In genomic region chr7:17062389-17062788, GRCm38 (mm10) we compare ENCODE assay signal across 8 mouse cellular contexts. TPM values are rescaled to one million over a fixed set of nuclear protein-coding genes. Genes with fewer than 3 reads are reported as not detected.
DNase-seq lines count a peak whose midpoint lies in the region; ATAC-seq and TF ChIP-seq lines count a peak whose summit lies in the region.

TSS of gene Hif3a (minus strand) at chr7:17062427.

- H3K27me3 ChIP-seq in megakaryocyte, embryonic 14.5 days (replicated peaks), result peaks cover 12% of the 10 kb centered on the region
- H3K27me3 ChIP-seq in forebrain, embryonic 10.5 days (ENCODE audit: poor library complexity, severe bottlenecking), result peaks cover 32% of the 10 kb centered on the region
- no peaks in the 10 kb centered on the region for H3K27me3 ChIP-seq in small intestine, adult 2 months (ENCODE audit: control insufficient read depth, insufficient read depth, low read length)

- ATAC-seq in megakaryocyte, adult 5-6 weeks (ENCODE audit: poor library complexity, severe bottlenecking), result no peak
- no peak for ATAC-seq in inflammation-experienced regulatory T-cells, adult 6 months

- WGBS in forebrain, embryonic 10.5 days, result under 1% methylated on average over 15 of the region's 15 CpGs
- 8% methylated on average over 15 of the region's 15 CpGs for WGBS in small intestine, adult 2 months

- H3K27ac ChIP-seq in forebrain, embryonic 10.5 days, result peak within 1 kb of the TSS; percentile 80
- peak within 1 kb of the TSS; percentile 48 for H3K27ac ChIP-seq in small intestine, adult 2 months (ENCODE audit: insufficient read depth, low read depth, low read length)

- no peak for TF ChIP-seq CTCF in small intestine, adult 2 months (IDR thresholded peaks at IDR 0.05; ENCODE audit: extremely low read depth, insufficient read length, insufficient replicate concordance, low read depth, low read length)

- no peak for TF ChIP-seq POLR2A in small intestine, adult 2 months (IDR thresholded peaks at IDR 0.05; ENCODE audit: low read depth, low read length)

- intact Hi-C loops in heart, postnatal 14 days (cut with DNase I), result loop anchor here (5.0 kb wide), 1 partner anchor 35 kb away; the partner anchor contains the start of gene Ppp5c

- peak within 1 kb of the TSS; percentile 80 for H3K4me3 ChIP-seq in megakaryocyte, embryonic 14.5 days (replicated peaks)
- H3K4me3 ChIP-seq in forebrain, embryonic 10.5 days, result peak within 1 kb of the TSS; percentile 56
- H3K4me3 ChIP-seq in small intestine, adult 2 months (ENCODE audit: low read depth, low read length), result peak within 1 kb of the TSS; percentile 33

- DNase-seq in forebrain, embryonic 10.5 days (ENCODE audit: extremely low spot score, low spot score), result peak; percentile 89
- peak; percentile 46 to 70 for DNase-seq in heart, postnatal 14 days
- peak; percentile 64 to 74 for DNase-seq in layer of hippocampus, postnatal 10 days (ENCODE audit: low spot score in 2 of 2)
- peak; percentile 84 for DNase-seq in lung, postnatal 10 days

- H3K9me3 ChIP-seq in megakaryocyte, embryonic 14.5 days, result no peaks in the 10 kb centered on the region
- no peaks in the 10 kb centered on the region for H3K9me3 ChIP-seq in forebrain, embryonic 10.5 days

- H3K36me3 ChIP-seq in megakaryocyte, embryonic 14.5 days (replicated peaks; ENCODE audit: low read length), result no peaks in the 10 kb centered on the region
- H3K36me3 ChIP-seq in forebrain, embryonic 10.5 days (replicated peaks), result no peaks in the 10 kb centered on the region
- no peaks in the 10 kb centered on the region for H3K36me3 ChIP-seq in small intestine, adult 2 months (ENCODE audit: control insufficient read depth, insufficient read depth, low read length)

- H3K4me1 ChIP-seq in megakaryocyte, embryonic 14.5 days, result peaks cover 51% of the 10 kb centered on the region
- peaks cover 56% of the 10 kb centered on the region for H3K4me1 ChIP-seq in forebrain, embryonic 10.5 days
- H3K4me1 ChIP-seq in small intestine, adult 2 months (ENCODE audit: control insufficient read depth, insufficient read depth, insufficient read length, low read length), result peaks cover 31% of the 10 kb centered on the region

RNA-seq across cellular contexts. Expression of gene Hif3a, which starts in this region (rescaled TPM):
- 3.3 and 5.6 TPM in 2 replicates for polyA plus RNA-seq in megakaryocyte, embryonic 14.5 days (2012; ENCODE audit: insufficient read depth, low replicate concordance)
- 0.11 and 0.25 TPM in 2 replicates for total RNA-seq in megakaryocyte, adult 5-6 weeks (2015)
- 0.24 TPM in 1 of 2 replicates, not detected in the other for total RNA-seq in megakaryocyte, adult 5-6 weeks (2017)
- 4.3 and 5.3 TPM in 2 replicates for polyA plus RNA-seq in forebrain, embryonic 10.5 days (2016; fragmentation: Nextera tagmentation; extraction: Ambion mirVana)
- 1 to 10 TPM; 4.9 to 5.4 TPM for total RNA-seq in heart, postnatal 14 days (2021)
- total RNA-seq in layer of hippocampus, postnatal 10 days (2021), result 10 to 100 TPM in 1 of 2 experiments, 1 to 10 TPM in 1; 7.4 to 10.1 TPM
- polyA plus RNA-seq in small intestine, adult 2 months (2012; rRNA removed), result 0.52 and 0.68 TPM in 2 replicates
- under 1 TPM in 2 of 3 experiments, not detected in 1; 0.42 to 0.47 TPM for polyA plus RNA-seq in inflammation-experienced regulatory T-cells, adult 6 months (2017; shearing (Covaris generic))

Comparison
In these comparisons a context has a peak if more than half of its experiments do, and no peak if none do; other contexts are left out.
1. RNA of gene Hif3a (total RNA-seq): 7.4 to 10.1 TPM in layer of hippocampus, postnatal 10 days and 4.9 to 5.4 TPM in heart, postnatal 14 days; 0.11 to 0.25 TPM in megakaryocyte, adult 5-6 weeks; every median in the first group is over 4 times any median in the second.
2. Peak in every context shown above with its lines, with median percentiles within 50 percentile points of each other: H3K4me3 ChIP-seq and DNase-seq.